Mouse (Mus musculus): ENCODE measurements at regions not wholly inside any gene's neighbourhood (a gene's known extent, or its start where the extent isn't known, plus 50 kb on each side); places are given as distances from the start of the nearest gene placed in this dataset.
"Not testable (repeated sequence)": the region's sequence is repeated elsewhere in the genome, so short reads cannot be mapped to it uniquely, and the experiment has no call there.

- H3K4me2 ChIP-seq (replicated peaks; ENCODE audit: low read depth, low read length); H3K4me1 ChIP-seq (ENCODE audit: insufficient read depth, low read length); H3K9ac ChIP-seq (replicated peaks; ENCODE audit: low read length); H3K27me3 ChIP-seq (ENCODE audit: insufficient read depth, low read length); H3K36me3 ChIP-seq (ENCODE audit: insufficient read depth, low read length); H3K4me3 ChIP-seq (ENCODE audit: low read length); ATAC-seq (ENCODE audit: low FRiP score, low TSS enrichment); H3K9me3 ChIP-seq (ENCODE audit: low read length); H3K27ac ChIP-seq (ENCODE audit: low read length): not testable (repeated sequence)
- WGBS = no CpG with 5 or more reads among the region's 6 CpGs
Observed at GRCm38 (mm10) chr12:82056782-82057611, 112.1 kb upstream of the Sipa1l1 start.

GRCm38 (mm10) chr12:82064986-82065385 is 104.1 kb upstream of the Sipa1l1 start:
- 69% methylated on average over 4 of the region's 4 CpGs for WGBS
- no peak overlapping the region for H3K9ac ChIP-seq (replicated peaks; ENCODE audit: low read length)
- no peak for ATAC-seq (ENCODE audit: low FRiP score, low TSS enrichment)
- no peak overlapping the region for H3K27ac ChIP-seq (ENCODE audit: low read length)
- H3K4me2 ChIP-seq (replicated peaks; ENCODE audit: low read depth, low read length) = no peak overlapping the region
- H3K36me3 ChIP-seq (ENCODE audit: insufficient read depth, low read length) = no peaks in the 10 kb centered on the region
- H3K4me3 ChIP-seq (ENCODE audit: low read length) = no peak overlapping the region
- no peaks in the 10 kb centered on the region for H3K27me3 ChIP-seq (ENCODE audit: insufficient read depth, low read length)
- peaks cover 4% of the 10 kb centered on the region; the same call in 1 of the 2 replicates for H3K9me3 ChIP-seq (ENCODE audit: low read length)
- no peaks in the 10 kb centered on the region for H3K4me1 ChIP-seq (ENCODE audit: insufficient read depth, low read length)

DNA sequence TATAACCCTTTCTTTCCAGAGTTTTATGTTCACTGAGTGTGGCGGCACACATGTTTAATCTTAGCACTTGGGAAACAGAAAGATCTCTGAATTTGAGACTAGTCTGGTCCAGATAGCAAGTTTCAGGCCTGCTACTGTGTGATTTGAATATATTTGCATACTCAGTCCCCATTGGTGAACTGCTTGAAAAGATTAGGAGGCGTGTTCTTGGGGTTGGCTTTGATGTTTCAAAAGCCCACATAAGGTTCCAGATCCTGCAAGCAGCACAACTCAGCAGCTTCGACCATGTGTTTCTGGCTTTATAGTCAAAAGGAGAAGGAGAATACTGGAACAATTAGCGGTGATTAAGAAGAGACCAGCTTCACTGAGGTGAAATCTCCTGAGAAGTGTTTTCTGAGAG is 102.3 kb upstream of the Sipa1l1 start:
- H3K4me3 ChIP-seq (ENCODE audit: low read length) = no peak overlapping the region
- WGBS = 36% methylated on average over 4 of the region's 4 CpGs
- H3K4me1 ChIP-seq (ENCODE audit: insufficient read depth, low read length) = 0 out of 2 replicates have a peak, but pooled peaks cover 2% of the 10 kb centered on the region
- H3K36me3 ChIP-seq (ENCODE audit: insufficient read depth, low read length) = no peaks in the 10 kb centered on the region
- H3K9me3 ChIP-seq (ENCODE audit: low read length) = peaks cover 4% of the 10 kb centered on the region; the same call in 1 of the 2 replicates
- H3K9ac ChIP-seq (replicated peaks; ENCODE audit: low read length) = no peak overlapping the region
- H3K27me3 ChIP-seq (ENCODE audit: insufficient read depth, low read length) = no peaks in the 10 kb centered on the region
- ATAC-seq (ENCODE audit: low FRiP score, low TSS enrichment) = peak; percentile 70; the same call in 1 of the 2 replicates
- no peak overlapping the region for H3K4me2 ChIP-seq (replicated peaks; ENCODE audit: low read depth, low read length)
- no peak overlapping the region for H3K27ac ChIP-seq (ENCODE audit: low read length)

- no peak for ATAC-seq (ENCODE audit: low FRiP score, low TSS enrichment)
- WGBS = 78% methylated on average over 9 of the region's 9 CpGs
Observed at GRCm38 (mm10) chr12:82069621-82070020, 99.5 kb upstream of the Sipa1l1 start.

GRCm38 (mm10) chr12:82072810-82073465 is 96.2 kb upstream of the Sipa1l1 start:
- no peaks in the 10 kb centered on the region for H3K27me3 ChIP-seq (ENCODE audit: insufficient read depth, low read length)
- peaks cover 4% of the 10 kb centered on the region; the same call in 1 of the 2 replicates for H3K9me3 ChIP-seq (ENCODE audit: low read length)
- no peak overlapping the region for H3K4me2 ChIP-seq (replicated peaks; ENCODE audit: low read depth, low read length)
- no peak overlapping the region for H3K4me3 ChIP-seq (ENCODE audit: low read length)
- no peak for ATAC-seq (ENCODE audit: low FRiP score, low TSS enrichment)
- no peak overlapping the region for H3K27ac ChIP-seq (ENCODE audit: low read length)
- H3K36me3 ChIP-seq (ENCODE audit: insufficient read depth, low read length) = no peaks in the 10 kb centered on the region
- H3K4me1 ChIP-seq (ENCODE audit: insufficient read depth, low read length) = peaks cover 11% of the 10 kb centered on the region
- 70% methylated on average over 13 of the region's 13 CpGs for WGBS
- H3K9ac ChIP-seq (replicated peaks; ENCODE audit: low read length) = no peak overlapping the region

More at GRCm38 (mm10) chr12:82069621-82070020, 99.5 kb upstream of the Sipa1l1 start:
- Histone ChIP-seq H3K9ac (replicated peaks; ENCODE audit: low read length) (no peak overlapping the region), H3K36me3 (ENCODE audit: insufficient read depth, low read length) (no peaks in the 10 kb centered on the region), H3K4me1 (ENCODE audit: insufficient read depth, low read length) (0 out of 2 replicates have a peak, but pooled peaks cover 4% of the 10 kb centered on the region), H3K27me3 (ENCODE audit: insufficient read depth, low read length) (no peaks in the 10 kb centered on the region), H3K27ac (ENCODE audit: low read length) (no peak overlapping the region), H3K4me3 (ENCODE audit: low read length) (no peak overlapping the region), H3K4me2 (replicated peaks; ENCODE audit: low read depth, low read length) (no peak overlapping the region), H3K9me3 (ENCODE audit: low read length) (peaks cover 4% of the 10 kb centered on the region; the same call in 1 of the 2 replicates)

GRCm38 (mm10) chr12:82075479-82076221 is 93.5 kb upstream of the Sipa1l1 start:
- H3K4me1 ChIP-seq (ENCODE audit: insufficient read depth, low read length) = peaks cover 11% of the 10 kb centered on the region
- 37% methylated on average over 13 of the region's 13 CpGs for WGBS
- ATAC-seq (ENCODE audit: low FRiP score, low TSS enrichment) = peak; percentile 73; the same call in 1 of the 2 replicates
- no peaks in the 10 kb centered on the region for H3K27me3 ChIP-seq (ENCODE audit: insufficient read depth, low read length)
- H3K9me3 ChIP-seq (ENCODE audit: low read length) = no peaks in the 10 kb centered on the region
- H3K9ac ChIP-seq (replicated peaks; ENCODE audit: low read length) = no peak overlapping the region
- peak overlapping the region; percentile 72 for H3K27ac ChIP-seq (ENCODE audit: low read length)
- H3K4me2 ChIP-seq (replicated peaks; ENCODE audit: low read depth, low read length) = 0 out of 2 replicates have a peak overlapping the region, but pooled peaks have one; percentile 8
- H3K36me3 ChIP-seq (ENCODE audit: insufficient read depth, low read length) = no peaks in the 10 kb centered on the region
- H3K4me3 ChIP-seq (ENCODE audit: low read length) = no peak overlapping the region

- no peak overlapping the region for H3K4me2 ChIP-seq (replicated peaks; ENCODE audit: low read depth, low read length)
- no peak overlapping the region for H3K9ac ChIP-seq (replicated peaks; ENCODE audit: low read length)
- no peaks in the 10 kb centered on the region for H3K36me3 ChIP-seq (ENCODE audit: insufficient read depth, low read length)
- H3K4me3 ChIP-seq (ENCODE audit: low read length) = no peak overlapping the region
- H3K9me3 ChIP-seq (ENCODE audit: low read length) = no peaks in the 10 kb centered on the region
- H3K4me1 ChIP-seq (ENCODE audit: insufficient read depth, low read length) = peaks cover 11% of the 10 kb centered on the region
- H3K27ac ChIP-seq (ENCODE audit: low read length) = no peak overlapping the region
- no peaks in the 10 kb centered on the region for H3K27me3 ChIP-seq (ENCODE audit: insufficient read depth, low read length)
- WGBS = 58% methylated on average over 8 of the region's 8 CpGs
- peak; percentile 11; the same call in 1 of the 2 replicates for ATAC-seq (ENCODE audit: low FRiP score, low TSS enrichment)
Observed at GRCm38 (mm10) chr12:82076766-82077165, 92.4 kb upstream of the Sipa1l1 start.

GRCm38 (mm10) chr12:82077945-82078344 is 91.2 kb upstream of the Sipa1l1 start:
- ATAC-seq (ENCODE audit: low FRiP score, low TSS enrichment) = no peak
- no peak overlapping the region for H3K9ac ChIP-seq (replicated peaks; ENCODE audit: low read length)
- H3K27me3 ChIP-seq (ENCODE audit: insufficient read depth, low read length) = no peaks in the 10 kb centered on the region
- 93% methylated on average over 5 of the region's 5 CpGs for WGBS
- no peak overlapping the region for H3K4me2 ChIP-seq (replicated peaks; ENCODE audit: low read depth, low read length)
- peaks cover 7% of the 10 kb centered on the region for H3K4me1 ChIP-seq (ENCODE audit: insufficient read depth, low read length)
- no peaks in the 10 kb centered on the region; the same call in 1 of the 2 replicates for H3K9me3 ChIP-seq (ENCODE audit: low read length)
- H3K4me3 ChIP-seq (ENCODE audit: low read length) = no peak overlapping the region
- H3K27ac ChIP-seq (ENCODE audit: low read length) = no peak overlapping the region
- H3K36me3 ChIP-seq (ENCODE audit: insufficient read depth, low read length) = no peaks in the 10 kb centered on the region

- no peak overlapping the region for H3K4me2 ChIP-seq (replicated peaks; ENCODE audit: low read depth, low read length)
- H3K9me3 ChIP-seq (ENCODE audit: low read length) = no peaks in the 10 kb centered on the region; the same call in 1 of the 2 replicates
- no peak overlapping the region for H3K27ac ChIP-seq (ENCODE audit: low read length)
- ATAC-seq (ENCODE audit: low FRiP score, low TSS enrichment) = no peak
- no peak overlapping the region for H3K4me3 ChIP-seq (ENCODE audit: low read length)
- H3K9ac ChIP-seq (replicated peaks; ENCODE audit: low read length) = no peak overlapping the region
- no peaks in the 10 kb centered on the region for H3K36me3 ChIP-seq (ENCODE audit: insufficient read depth, low read length)
- no peaks in the 10 kb centered on the region for H3K27me3 ChIP-seq (ENCODE audit: insufficient read depth, low read length)
- peaks cover 7% of the 10 kb centered on the region for H3K4me1 ChIP-seq (ENCODE audit: insufficient read depth, low read length)
Observed at GRCm38 (mm10) chr12:82078740-82079139, 90.4 kb upstream of the Sipa1l1 start.
